Mouse (Mus musculus): ENCODE measurements around the gene Zscan26. TPM values are rescaled to one million over a fixed set of nuclear protein-coding genes. Genes with fewer than 3 reads are reported as not detected.

Zscan26 gene
- total RNA-seq, 2 experiments from 2014 or later = 34.5 to 39.7 TPM

Small RNAs within 50 kb of the gene (microRNA-seq; reads per million reads assigned to microRNA genes)
- gene Mir1896 = not detected
- gene Mir6942 = 0.75 reads per million

Other genes starting within 250 kb of the Zscan26 start
- gene Gpx5, start 161.0 kb downstream of the Zscan26 start, total RNA-seq (2021) = not detected
- not detected for gene Gpx6, start 141.6 kb downstream of the Zscan26 start, total RNA-seq (2021)
- not detected for gene Olfr1367, start 106.8 kb downstream of the Zscan26 start, total RNA-seq (2021)
- 10 to 100 TPM in 1 of 2 experiments, 1 to 10 TPM in 1; 8.5 to 10.6 TPM for gene Zscan12, start 90.9 kb downstream of the Zscan26 start, total RNA-seq (2021)
- 10 to 100 TPM; 55.6 to 64.5 TPM for gene Zkscan3, start 51.0 kb downstream of the Zscan26 start, total RNA-seq (2021)
- under 1 TPM; 0.79 to 0.89 TPM for gene Pgbd1, start 12.7 kb downstream of the Zscan26 start, total RNA-seq (2021)
- 1 to 10 TPM in 1 of 2 experiments, under 1 TPM in 1; 0.96 to 1.4 TPM for gene Nkapl, start 14.8 kb upstream of the Zscan26 start, total RNA-seq (2021)
- 1 to 10 TPM; 2.1 to 2.6 TPM for gene Zkscan4, start 25.2 kb upstream of the Zscan26 start, total RNA-seq (2021)
- gene Gm10065, start 25.7 kb upstream of the Zscan26 start, total RNA-seq (2021) = not detected
- 10 to 100 TPM; 11.0 to 12.8 TPM for gene AK157302, start 41.5 kb upstream of the Zscan26 start, total RNA-seq (2021)
- gene Gm11273, start 47.7 kb upstream of the Zscan26 start, total RNA-seq (2021) = 10 to 100 TPM; 89.0 to 99.3 TPM
- gene Zkscan8, start 77.4 kb upstream of the Zscan26 start, total RNA-seq (2021) = 10 to 100 TPM; 16.9 to 19.2 TPM
- gene Olfr1366, start 89.1 kb upstream of the Zscan26 start, total RNA-seq (2021) = not detected
- gene Olfr1535, start 106.2 kb upstream of the Zscan26 start, total RNA-seq (2021) = not detected
- gene Olfr1364, start 128.0 kb upstream of the Zscan26 start, total RNA-seq (2021) = not detected
- gene Olfr1362, start 160.3 kb upstream of the Zscan26 start, total RNA-seq (2021) = not detected
- not detected for gene Olfr11, start 188.8 kb upstream of the Zscan26 start, total RNA-seq (2021)
- gene Olfr1361, start 209.7 kb upstream of the Zscan26 start, total RNA-seq (2021) = not detected
- not detected for gene Olfr1360, start 223.7 kb upstream of the Zscan26 start, total RNA-seq (2021)
- gene Olfr1359, start 244.4 kb upstream of the Zscan26 start, total RNA-seq (2021) = not detected